Mouse (Mus musculus) embryonic facial prominence, embryonic 14.5 days (tissue): ENCODE data around the gene Fbxo6. TPM values are rescaled to one million over a fixed set of nuclear protein-coding genes. Genes with fewer than 3 reads are reported as not detected.
"Not testable (repeated sequence)": the region's sequence is repeated elsewhere in the genome, so short reads cannot be mapped to it uniquely, and the experiment has no call there.

Experiments used
- ATAC-seq: fragments of 200-750 bp; cut with Nextera tagmentation; 2 replicates; pipeline ENCODE4 v1.8.0; 2017; ENCODE audit warnings: low read depth, moderate number of reproducible peaks, moderate TSS enrichment
- DNase-seq: peaks from one replicate; pipeline ENCODE4 v3.0.0-alpha.2; 2015; ENCODE audit warnings: low spot score
- H3K27ac ChIP-seq: fragments of 300-500 bp; sonication (generic); replicated peaks from 2 replicates; pipeline ENCODE4 v1.5.1; 2014; ENCODE audit warnings: low read depth, mild to moderate bottlenecking, low read length, moderate library complexity
- H3K27me3 ChIP-seq: fragments of 300-500 bp; sonication (generic); replicated peaks from 2 replicates; pipeline ENCODE4 v1.6.1; 2014; ENCODE audit warnings: low read length; ENCODE audit not compliant: control insufficient read depth, insufficient read depth
- H3K36me3 ChIP-seq: fragments of 300-500 bp; sonication (generic); 2 replicates; pipeline ENCODE4 v1.6.1; 2014; ENCODE audit warnings: low read length, mixed read lengths; ENCODE audit not compliant: control insufficient read depth, insufficient read depth
- H3K4me1 ChIP-seq: fragments of 300-500 bp; sonication (generic); 2 replicates; pipeline ENCODE4 v1.6.1; 2014; ENCODE audit warnings: antibody characterized with exemption, low read length; ENCODE audit not compliant: control insufficient read depth, insufficient read depth
- H3K4me2 ChIP-seq: fragments of 300-500 bp; sonication (generic); 2 replicates; pipeline ENCODE4 v1.6.1; 2014; ENCODE audit warnings: low read depth, mild to moderate bottlenecking, low read length, moderate library complexity, mixed read lengths
- H3K4me3 ChIP-seq: fragments of 300-500 bp; sonication (generic); 2 replicates; pipeline ENCODE4 v1.5.1; 2014; ENCODE audit warnings: low read depth, mild to moderate bottlenecking, low read length
- H3K9ac ChIP-seq: fragments of 300-500 bp; sonication (generic); 2 replicates; pipeline ENCODE4 v1.6.1; 2014; ENCODE audit warnings: low read depth, mild to moderate bottlenecking, low read length, moderate library complexity, mixed read lengths
- H3K9me3 ChIP-seq: fragments of 300-500 bp; sonication (generic); 2 replicates; pipeline ENCODE4 v1.6.1; 2016; ENCODE audit warnings: low read length; ENCODE audit not compliant: control insufficient read depth
- WGBS: fragments of 180-500 bp; shearing (Covaris S2); extraction: QIAGEN DNeasy Blood & Tissue Kit; methylation state at CpG from one replicate; pipeline ENCODE4 v1.1.7; 2014; 5-methylcytosine and 5-hydroxymethylcytosine counted together
- polyA plus RNA-seq: library from polyadenylated mRNA; unstranded; fragments of >200 nt; fragmentation: Nextera tagmentation; extraction: Ambion mirVana; gene quantifications from 2 replicates; pipeline ENCODE4 v1.2.1, GENCODE M21; 2014

Fbxo6 gene
- polyA plus RNA-seq, 1 experiment from 2014 or later = 13.8 TPM

GRCm38 (mm10) chr4:148181483-148181882, 29.5 kb upstream of the Fbxo6 start:
- H3K27me3 ChIP-seq = peaks cover 12% of the 10 kb centered on the region
- no peaks in the 10 kb centered on the region for H3K4me1 ChIP-seq
- WGBS = 88% methylated on average over 12 of the region's 12 CpGs

GRCm38 (mm10) chr4:148177716-148178115, 25.8 kb upstream of the Fbxo6 start:
- no peak overlapping the region for H3K27ac ChIP-seq
- peaks cover 4% of the 10 kb centered on the region; the same call in 1 of the 2 replicates for H3K4me1 ChIP-seq
- ATAC-seq (no peak), DNase-seq (no peak)
- no peak overlapping the region for H3K4me3 ChIP-seq
- H3K27me3 ChIP-seq = peaks cover 48% of the 10 kb centered on the region
- H3K36me3 ChIP-seq = no peaks in the 10 kb centered on the region
- H3K4me2 ChIP-seq = no peak overlapping the region
- H3K9ac ChIP-seq = no peak overlapping the region
- H3K9me3 ChIP-seq = 0 out of 2 replicates have a peak, but pooled peaks cover 4% of the 10 kb centered on the region

More at GRCm38 (mm10) chr4:148181483-148181882, 29.5 kb upstream of the Fbxo6 start:
- ATAC-seq (no peak), DNase-seq (no peak)
- Histone ChIP-seq H3K4me2 (no peak overlapping the region), H3K4me3 (no peak overlapping the region), H3K9ac (no peak overlapping the region), H3K36me3 (no peaks in the 10 kb centered on the region), H3K27ac (no peak overlapping the region), H3K9me3 (no peaks in the 10 kb centered on the region)

GRCm38 (mm10) chr4:148176603-148177002, 24.7 kb upstream of the Fbxo6 start:
- H3K27me3 ChIP-seq = peaks cover 58% of the 10 kb centered on the region
- H3K27ac ChIP-seq, H3K4me2 ChIP-seq, H3K4me3 ChIP-seq, H3K36me3 ChIP-seq, H3K4me1 ChIP-seq, H3K9ac ChIP-seq, H3K9me3 ChIP-seq, ATAC-seq, DNase-seq: not testable (repeated sequence)
- 65% methylated on average over 5 of the region's 6 CpGs for WGBS

- no peaks in the 10 kb centered on the region for H3K36me3 ChIP-seq
- peaks cover 4% of the 10 kb centered on the region; the same call in 1 of the 2 replicates for H3K4me1 ChIP-seq
- DNase-seq = no peak
- no peak overlapping the region for H3K4me2 ChIP-seq
- WGBS = 8% methylated on average over 12 of the region's 12 CpGs
- no peak overlapping the region for H3K27ac ChIP-seq
- H3K9ac ChIP-seq = no peak overlapping the region
- 0 out of 2 replicates have a peak, but pooled peaks cover 4% of the 10 kb centered on the region for H3K9me3 ChIP-seq
- H3K4me3 ChIP-seq = 0 out of 2 replicates have a peak overlapping the region, but pooled peaks have one; percentile 14
- peaks cover 74% of the 10 kb centered on the region for H3K27me3 ChIP-seq
- ATAC-seq = no peak
Measured at GRCm38 (mm10) chr4:148174495-148174862, 22.5 kb upstream of the Fbxo6 start.

- Histone ChIP-seq H3K9me3 (0 out of 2 replicates have a peak, but pooled peaks cover 4% of the 10 kb centered on the region), H3K4me1 (peaks cover 4% of the 10 kb centered on the region; the same call in 1 of the 2 replicates), H3K4me3 (peak overlapping the region; percentile 14; the same call in 1 of the 2 replicates), H3K4me2 (peak overlapping the region; percentile 33), H3K9ac (peak overlapping the region; percentile 10; the same call in 1 of the 2 replicates), H3K36me3 (no peaks in the 10 kb centered on the region), H3K27me3 (peaks cover 76% of the 10 kb centered on the region), H3K27ac (no peak overlapping the region)
- WGBS = 1% methylated on average over 28 of the region's 30 CpGs
- no peak for ATAC-seq
- DNase-seq = no peak
Measured at GRCm38 (mm10) chr4:148173811-148174494, 22.0 kb upstream of the Fbxo6 start.

- H3K9ac ChIP-seq = no peak overlapping the region
- H3K9me3 ChIP-seq = 0 out of 2 replicates have a peak, but pooled peaks cover 4% of the 10 kb centered on the region
- H3K27me3 ChIP-seq = peaks cover 73% of the 10 kb centered on the region
- no peak overlapping the region for H3K4me2 ChIP-seq
- no peak overlapping the region for H3K4me3 ChIP-seq
- H3K27ac ChIP-seq = no peak overlapping the region
- H3K36me3 ChIP-seq = no peaks in the 10 kb centered on the region
- no peak for DNase-seq
- 22% methylated on average over 3 of the region's 3 CpGs for WGBS
- H3K4me1 ChIP-seq = peaks cover 4% of the 10 kb centered on the region; the same call in 1 of the 2 replicates
- no peak for ATAC-seq
Measured at GRCm38 (mm10) chr4:148171261-148171660, 19.3 kb upstream of the Fbxo6 start.

- Histone ChIP-seq H3K27ac (no peak overlapping the region), H3K36me3 (no peaks in the 10 kb centered on the region), H3K9ac (no peak overlapping the region), H3K27me3 (peaks cover 73% of the 10 kb centered on the region), H3K4me1 (peaks cover 4% of the 10 kb centered on the region; the same call in 1 of the 2 replicates), H3K4me2 (no peak overlapping the region), H3K4me3 (no peak overlapping the region), H3K9me3 (0 out of 2 replicates have a peak, but pooled peaks cover 4% of the 10 kb centered on the region)
- DNase-seq = no peak
- ATAC-seq = no peak
- 7% methylated on average over 2 of the region's 2 CpGs for WGBS
Measured at GRCm38 (mm10) chr4:148170842-148171241, 18.9 kb upstream of the Fbxo6 start.

- H3K4me3 ChIP-seq = no peak overlapping the region
- no peak for ATAC-seq
- DNase-seq = no peak
- WGBS = 15% methylated on average over 15 of the region's 15 CpGs
- H3K4me1 ChIP-seq = peaks cover 4% of the 10 kb centered on the region; the same call in 1 of the 2 replicates
- no peak overlapping the region for H3K27ac ChIP-seq
- H3K27me3 ChIP-seq = peaks cover 74% of the 10 kb centered on the region
- H3K36me3 ChIP-seq = no peaks in the 10 kb centered on the region
- no peak overlapping the region for H3K9ac ChIP-seq
- H3K9me3 ChIP-seq = 0 out of 2 replicates have a peak, but pooled peaks cover under 1% of the 10 kb centered on the region
- H3K4me2 ChIP-seq = no peak overlapping the region
Measured at GRCm38 (mm10) chr4:148169586-148169985, 17.6 kb upstream of the Fbxo6 start.
